In genomic region chr13:10943877-10944276, GRCm38 (mm10) we compare ENCODE assay signal across 29 mouse cellular contexts.
A peak's percentile ranks its signal among the peaks of the same experiment; 100 is the strongest.
DNase-seq lines count a peak whose midpoint lies in the region; ATAC-seq and TF ChIP-seq lines count a peak whose summit lies in the region.
"Had no signal": no experiment of that assay in that cellular context is flagged by ENCODE, and none has a peak within 500 bp of the region (broad histone marks: within the 10 kb centered on the region; RNA-seq: fewer than 3 reads in every experiment).

No protein-coding gene starts in this region.

- peak; percentile 5 to 27 for DNase-seq in cerebellum, postnatal 25 days
- no peak for DNase-seq in cerebellum, adult 9-11 months
- peak; percentile 43 for DNase-seq in midbrain, postnatal 0 days (ENCODE audit: low spot score)
- DNase-seq in forebrain, embryonic 14.5 days (ENCODE audit: low spot score): peak; percentile 60
- no peak for DNase-seq in layer of hippocampus, adult 9-11 months
- DNase-seq: adrenal gland, postnatal 10 days; cerebellum, adult 8-10 months; gastrocnemius, postnatal 25 days; heart, adult 11 months; kidney, adult 11 months; kidney, postnatal 14 days; liver, postnatal 0 days; lung, postnatal 36 days; right cerebral cortex, postnatal 25 days; thymus, adult 18-20 months; thymus, postnatal 25 days had no signal

- TF ChIP-seq CTCF in midbrain, postnatal 0 days (IDR thresholded peaks at IDR 0.05): no peak

- H3K36me3 ChIP-seq in midbrain, postnatal 0 days (ENCODE audit: insufficient read depth, low read length): no peaks in the 10 kb centered on the region
- H3K36me3 ChIP-seq in midbrain, embryonic 15.5 days (replicated peaks): no peaks in the 10 kb centered on the region
- no peaks in the 10 kb centered on the region for H3K36me3 ChIP-seq in forebrain, embryonic 14.5 days (ENCODE audit: control insufficient read depth, insufficient read depth, low read length)
- H3K36me3 ChIP-seq: heart, embryonic 10.5 days; heart, embryonic 15.5 days; hindbrain, embryonic 12.5 days; limb, embryonic 13.5 days; liver, embryonic 12.5 days; midbrain, embryonic 12.5 days had no signal

- H3K27ac ChIP-seq in midbrain, postnatal 0 days (ENCODE audit: low read depth, low read length): no peak overlapping the region
- H3K27ac ChIP-seq in midbrain, embryonic 15.5 days: no peak overlapping the region
- no peak overlapping the region for H3K27ac ChIP-seq in forebrain, embryonic 14.5 days (ENCODE audit: low read depth, low read length)
- H3K27ac ChIP-seq: heart, embryonic 10.5 days; heart, embryonic 15.5 days; hindbrain, embryonic 12.5 days; limb, embryonic 13.5 days; liver, embryonic 12.5 days; midbrain, embryonic 12.5 days; stomach, postnatal 0 days had no signal

- H3K9me3 ChIP-seq in midbrain, postnatal 0 days (ENCODE audit: low read length): no peaks in the 10 kb centered on the region
- no peaks in the 10 kb centered on the region for H3K9me3 ChIP-seq in midbrain, embryonic 15.5 days
- H3K9me3 ChIP-seq in forebrain, embryonic 14.5 days (replicated peaks; ENCODE audit: control insufficient read depth, low read length): no peaks in the 10 kb centered on the region
- H3K9me3 ChIP-seq: heart, embryonic 10.5 days; heart, embryonic 15.5 days; hindbrain, embryonic 12.5 days; limb, embryonic 13.5 days; liver, embryonic 12.5 days; megakaryocyte, embryonic 14.5 days; midbrain, embryonic 12.5 days had no signal

- no peaks in the 10 kb centered on the region for H3K27me3 ChIP-seq in midbrain, postnatal 0 days (ENCODE audit: insufficient read depth, low read length)
- H3K27me3 ChIP-seq in midbrain, embryonic 15.5 days (replicated peaks): no peaks in the 10 kb centered on the region
- no peaks in the 10 kb centered on the region for H3K27me3 ChIP-seq in forebrain, embryonic 14.5 days (replicated peaks; ENCODE audit: control insufficient read depth, insufficient read depth, low read length)
- H3K27me3 ChIP-seq: heart, embryonic 15.5 days; hindbrain, embryonic 12.5 days; limb, embryonic 13.5 days; liver, embryonic 12.5 days; megakaryocyte, embryonic 14.5 days; midbrain, embryonic 12.5 days; Patski had no signal

- no peaks in the 10 kb centered on the region for H3K4me1 ChIP-seq in midbrain, postnatal 0 days (ENCODE audit: insufficient read depth, low read length)
- no peaks in the 10 kb centered on the region for H3K4me1 ChIP-seq in midbrain, embryonic 15.5 days
- H3K4me1 ChIP-seq in forebrain, embryonic 14.5 days (ENCODE audit: control insufficient read depth, insufficient read depth, low read length): no peaks in the 10 kb centered on the region
- H3K4me1 ChIP-seq: heart, embryonic 10.5 days; heart, embryonic 15.5 days; hindbrain, embryonic 12.5 days; liver, embryonic 12.5 days; megakaryocyte, embryonic 14.5 days; midbrain, embryonic 12.5 days had no signal

- H3K9ac ChIP-seq in midbrain, postnatal 0 days (replicated peaks; ENCODE audit: low read length, poor library complexity, severe bottlenecking): no peak overlapping the region
- no peak overlapping the region for H3K9ac ChIP-seq in midbrain, embryonic 15.5 days
- H3K9ac ChIP-seq in forebrain, embryonic 14.5 days (ENCODE audit: low read length): no peak overlapping the region
- H3K9ac ChIP-seq: heart, embryonic 15.5 days; hindbrain, embryonic 12.5 days; limb, embryonic 13.5 days; liver, embryonic 12.5 days; liver, postnatal 0 days; midbrain, embryonic 12.5 days had no signal

- no peak overlapping the region for H3K4me2 ChIP-seq in midbrain, postnatal 0 days (ENCODE audit: low read depth, low read length, poor library complexity, severe bottlenecking)
- H3K4me2 ChIP-seq in midbrain, embryonic 15.5 days: no peak overlapping the region
- H3K4me2 ChIP-seq in forebrain, embryonic 14.5 days (ENCODE audit: low read length): no peak overlapping the region
- H3K4me2 ChIP-seq: heart, embryonic 15.5 days; hindbrain, embryonic 12.5 days; limb, embryonic 13.5 days; liver, embryonic 12.5 days; midbrain, embryonic 12.5 days had no signal

- no peak overlapping the region for H3K4me3 ChIP-seq in midbrain, postnatal 0 days (ENCODE audit: low read depth, low read length)
- no peak overlapping the region for H3K4me3 ChIP-seq in midbrain, embryonic 15.5 days
- H3K4me3 ChIP-seq in forebrain, embryonic 14.5 days (ENCODE audit: low read depth, low read length): no peak overlapping the region
- H3K4me3 ChIP-seq: erythroblast, embryonic 14.5 days; heart, embryonic 10.5 days; heart, embryonic 15.5 days; hindbrain, embryonic 12.5 days; limb, embryonic 13.5 days; liver, embryonic 12.5 days; megakaryocyte, embryonic 14.5 days; midbrain, embryonic 12.5 days had no signal

- ATAC-seq in midbrain, postnatal 0 days (ENCODE audit: low FRiP score): no peak
- no peak for ATAC-seq in midbrain, embryonic 15.5 days (replicated peaks)
- ATAC-seq in forebrain, embryonic 14.5 days: peak; percentile 71; the same call in 1 of the 2 replicates
- ATAC-seq in megakaryocyte, adult 5-6 weeks (ENCODE audit: poor library complexity, severe bottlenecking): no peak
- ATAC-seq: inflammation-experienced regulatory T-cells, adult 6 months; liver, embryonic 12.5 days; liver, postnatal 0 days; Patski had no signal

- WGBS in midbrain, postnatal 0 days: 67% methylated on average over 4 of the region's 4 CpGs
- WGBS in midbrain, embryonic 15.5 days: 73% methylated on average over 4 of the region's 4 CpGs
- WGBS in forebrain, embryonic 14.5 days: 44% methylated on average over 4 of the region's 4 CpGs

Comparison
In these comparisons a context has a peak if more than half of its experiments do, and no peak if none do; other contexts are left out.
1. DNase-seq: peak in cerebellum, postnatal 25 days (2 of 2), midbrain, postnatal 0 days (single experiment) and forebrain, embryonic 14.5 days (single experiment); none in cerebellum, adult 9-11 months (single experiment) and layer of hippocampus, adult 9-11 months (single experiment).